Mouse (Mus musculus): ENCODE results near the gene Ykt6.

DNA sequence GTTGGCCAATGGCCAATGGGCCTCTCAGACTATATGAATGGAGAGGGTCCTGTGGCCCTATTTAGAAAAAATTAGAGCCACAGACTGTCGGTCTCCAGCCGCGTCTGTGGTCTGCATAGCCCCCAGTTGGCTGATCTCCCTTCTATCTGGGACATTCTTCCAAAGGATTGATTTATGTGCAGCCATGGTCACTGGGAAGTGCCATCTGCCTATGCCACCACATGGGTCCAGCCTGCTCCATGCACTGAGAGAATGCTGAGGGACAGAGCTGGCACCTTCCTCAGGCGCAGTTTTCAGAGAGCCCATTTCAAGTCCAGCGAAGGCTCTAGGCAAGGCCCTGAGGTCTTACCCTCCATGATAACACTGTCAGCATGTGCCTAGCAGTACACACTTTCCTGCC lies 38.7 kb downstream of the Ykt6 start:
- TF ChIP-seq CTCF (IDR thresholded peaks at IDR 0.05) = no peak
- TF ChIP-seq EP300 (IDR thresholded peaks at IDR 0.05; ENCODE audit: insufficient read depth, low read depth, low read length) = no peak
- TF ChIP-seq POLR2A (IDR thresholded peaks at IDR 0.05; ENCODE audit: insufficient read depth, low read depth, low read length) = no peak
